Mouse (Mus musculus): ENCODE results near the gene Cbr2.
A peak's percentile ranks its signal among the peaks of the same experiment; 100 is the strongest.
"Not testable (repeated sequence)": the region's sequence is repeated elsewhere in the genome, so short reads cannot be mapped to it uniquely, and the experiment has no call there.

Gene Cbr2

DNA sequence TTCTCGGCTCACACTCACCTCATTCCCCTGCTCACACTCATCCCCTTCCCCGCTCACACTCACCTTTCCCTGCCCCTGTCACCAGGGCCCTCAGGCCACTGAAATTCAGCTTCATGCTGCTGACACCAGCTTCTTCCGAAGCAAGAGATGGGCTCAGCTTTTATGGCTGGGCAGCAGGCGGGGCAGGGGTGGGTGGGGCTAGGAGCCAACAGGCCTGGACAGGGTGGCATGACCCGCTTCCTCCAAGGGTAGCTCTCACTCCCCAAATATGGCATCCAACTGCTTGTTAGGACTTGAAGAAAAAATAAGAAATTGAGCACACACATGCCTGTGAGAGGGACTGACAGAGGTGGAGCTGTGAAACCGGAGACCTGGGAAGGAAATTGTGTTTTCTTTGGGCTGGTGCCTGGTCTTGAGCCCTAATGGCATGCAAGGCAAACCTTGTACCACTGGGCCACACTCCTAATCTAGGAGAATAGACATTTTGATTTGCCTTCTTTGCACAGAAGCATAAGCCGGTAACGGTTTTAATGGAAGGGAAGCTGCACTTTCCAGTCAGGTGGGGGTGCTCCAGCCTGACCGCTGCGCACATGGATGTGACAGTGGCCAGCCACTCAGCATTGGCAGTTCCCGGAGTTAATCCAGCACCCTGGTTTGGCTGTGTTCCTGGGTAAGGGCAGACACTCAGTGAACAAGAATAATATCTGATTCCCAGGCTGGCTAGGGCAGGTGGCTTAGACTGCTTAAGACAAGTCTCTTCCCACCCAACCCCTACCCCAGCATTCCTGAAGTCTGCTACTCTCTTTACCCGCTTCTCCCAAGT lies at the start of gene Cbr2:
Gene Cbr2 (minus strand): TSS at position 257 of the 823 bp plus-strand sequence.
- no peak for DNase-seq (ENCODE audit: low spot score in 2 of 2)

DNA sequence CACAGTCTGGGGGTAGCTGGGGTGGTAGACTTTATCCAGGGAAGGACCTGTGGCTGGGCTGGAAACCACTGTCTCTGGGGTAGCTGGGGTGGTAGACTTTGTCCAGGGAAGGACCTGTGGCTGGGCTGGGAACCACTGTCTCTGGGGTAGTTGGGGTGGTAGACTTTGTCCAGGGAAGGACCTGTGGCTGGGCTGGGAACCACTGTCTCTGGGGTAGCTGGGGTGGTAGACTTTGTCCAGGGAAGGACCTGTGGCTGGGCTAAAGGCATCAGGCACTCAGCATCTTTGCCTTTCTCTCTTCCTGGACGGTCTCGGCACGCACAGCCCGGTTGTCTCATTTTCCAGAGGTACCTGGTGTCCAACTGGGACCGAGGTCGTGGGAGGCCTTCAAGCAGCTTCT lies 49.4 kb upstream of the Cbr2 start:
- DNase-seq (ENCODE audit: low spot score in 2 of 2) = not testable (repeated sequence)

DNA sequence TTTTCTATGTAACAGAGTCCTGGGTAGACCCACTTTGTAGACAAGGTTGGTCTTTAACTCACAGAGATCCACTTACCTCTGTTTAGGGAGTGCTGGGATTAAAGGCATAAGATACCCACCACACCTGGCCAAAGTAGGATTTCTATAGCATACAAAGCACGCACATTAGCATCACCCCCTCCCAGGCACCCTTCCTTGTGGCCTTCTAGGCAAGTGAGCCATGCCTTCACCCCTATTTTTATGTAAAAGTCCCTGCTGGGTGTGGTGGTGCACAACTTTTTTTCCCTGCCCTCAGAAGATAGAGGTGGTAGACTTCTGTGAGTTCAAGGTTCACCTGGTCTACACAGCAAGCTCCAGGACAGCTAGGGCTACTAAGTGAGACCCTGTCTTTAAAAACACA lies 48.0 kb upstream of the Cbr2 start:
- DNase-seq (ENCODE audit: low spot score in 2 of 2) = no peak

- no peak for DNase-seq (ENCODE audit: low spot score in 2 of 2)
Measured at GRCm38 (mm10) chr11:120777123-120777522, 45.2 kb upstream of the Cbr2 start.

DNA sequence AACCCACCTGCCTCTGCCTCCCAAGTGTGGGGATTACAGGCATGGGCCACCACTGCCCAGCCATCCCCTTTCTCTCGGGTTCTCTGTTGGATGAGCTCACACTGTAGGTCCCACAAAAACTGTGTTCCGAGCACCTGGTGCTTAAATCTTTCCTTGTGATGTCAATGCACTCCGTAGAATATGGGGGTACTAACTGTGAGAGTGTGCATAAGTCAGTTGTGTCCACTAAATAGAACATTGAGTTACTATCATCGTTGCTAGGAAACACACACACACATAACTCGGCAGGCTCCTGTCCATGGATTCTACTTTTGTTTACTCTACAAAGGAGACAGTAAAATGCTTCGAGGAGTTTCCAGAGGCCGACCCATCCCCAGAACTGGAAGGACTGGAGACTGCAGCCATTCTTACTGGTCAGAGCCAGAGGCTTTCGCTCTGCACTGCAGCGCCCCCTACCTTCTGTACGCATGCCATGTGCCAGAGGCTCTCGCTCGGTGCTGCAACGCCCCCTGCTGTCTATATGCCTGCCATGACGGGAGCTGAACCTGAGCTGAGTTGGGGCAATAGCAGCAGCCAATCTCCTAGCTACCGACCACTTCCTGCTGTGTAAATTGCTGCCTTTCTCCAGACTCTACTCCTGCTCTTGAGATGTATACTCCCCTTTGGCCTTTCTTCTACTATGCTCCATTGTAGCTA lies 44.0 kb upstream of the Cbr2 start:
- peak; percentile 94 for DNase-seq (ENCODE audit: low spot score in 2 of 2)

DNA sequence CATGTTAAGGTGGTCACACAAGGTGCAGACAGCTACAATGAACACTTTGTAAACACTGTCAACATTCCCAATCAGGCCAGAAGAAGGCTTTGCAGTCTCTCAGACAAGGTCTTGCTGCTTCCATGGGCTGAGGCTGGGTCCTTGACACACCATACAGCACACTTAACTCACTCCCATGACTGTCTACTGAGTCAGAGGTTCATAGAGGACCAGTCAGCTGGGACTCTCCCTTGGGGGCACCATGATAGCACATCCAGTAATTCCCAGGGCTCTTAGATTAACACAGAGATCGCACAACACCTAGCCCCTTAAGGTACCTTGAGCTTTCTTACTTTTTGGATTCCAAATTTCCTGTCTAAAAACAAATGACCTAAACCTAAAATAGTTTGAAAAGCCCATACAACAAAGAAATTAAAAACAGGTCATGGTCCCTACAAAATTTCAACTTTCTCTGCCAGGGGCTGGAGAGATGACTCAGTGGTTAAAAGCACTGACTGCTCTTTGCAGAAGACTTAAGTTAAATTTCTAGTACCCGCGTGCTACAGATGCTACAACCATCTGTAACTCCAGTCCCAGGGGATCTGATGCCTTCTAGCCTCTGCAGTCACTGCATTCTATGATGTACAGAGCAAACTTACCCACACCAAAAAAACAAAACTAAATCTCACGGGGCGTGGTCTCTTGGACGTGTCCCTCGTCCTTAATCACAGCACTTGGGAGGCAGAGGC lies 41.7 kb upstream of the Cbr2 start:
- DNase-seq (ENCODE audit: low spot score in 2 of 2) = no peak

- DNase-seq (ENCODE audit: low spot score in 2 of 2) = no peak
Measured at GRCm38 (mm10) chr11:120772749-120773148, 40.8 kb upstream of the Cbr2 start.

DNA sequence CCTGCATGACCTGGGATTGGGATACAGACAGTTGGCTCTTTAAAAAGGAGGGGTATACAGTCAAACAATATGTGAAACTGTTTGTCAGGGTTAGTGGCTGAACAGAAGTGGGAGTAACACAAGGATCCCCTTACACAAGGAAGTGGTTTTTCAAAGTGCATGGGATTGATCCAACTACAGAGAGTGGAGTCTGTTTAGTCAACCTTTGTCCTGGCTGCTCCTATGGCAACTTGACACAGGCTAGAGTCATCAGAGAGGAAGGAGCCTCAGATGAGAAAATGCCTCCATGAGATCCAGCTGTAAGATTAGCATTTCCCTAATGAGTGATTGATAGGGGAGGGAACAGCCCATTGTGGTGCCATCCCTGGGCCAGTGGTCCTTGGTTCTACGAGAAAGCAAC lies 36.3 kb upstream of the Cbr2 start:
- DNase-seq (ENCODE audit: low spot score in 2 of 2) = no peak

DNA sequence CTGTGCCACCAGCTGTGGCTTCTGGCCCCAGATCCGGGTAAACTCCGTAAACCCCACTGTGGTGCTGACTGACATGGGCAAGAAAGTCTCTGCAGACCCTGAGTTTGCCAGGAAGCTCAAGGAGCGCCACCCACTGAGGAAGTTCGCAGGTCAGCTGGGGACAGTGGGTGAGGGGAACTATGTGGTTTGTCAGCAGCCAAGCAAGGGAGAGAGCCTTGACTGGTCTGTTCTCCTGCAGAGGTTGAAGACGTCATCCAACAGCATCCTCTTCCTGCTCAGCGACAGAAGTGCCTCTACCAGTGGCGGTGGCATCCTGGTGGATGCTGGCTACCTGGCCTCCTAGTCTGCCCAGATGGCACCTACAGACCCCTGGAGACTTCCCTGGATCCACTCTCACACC lies 35.1 kb upstream of the Cbr2 start:
- not testable (repeated sequence) for DNase-seq (ENCODE audit: low spot score in 2 of 2)

DNA sequence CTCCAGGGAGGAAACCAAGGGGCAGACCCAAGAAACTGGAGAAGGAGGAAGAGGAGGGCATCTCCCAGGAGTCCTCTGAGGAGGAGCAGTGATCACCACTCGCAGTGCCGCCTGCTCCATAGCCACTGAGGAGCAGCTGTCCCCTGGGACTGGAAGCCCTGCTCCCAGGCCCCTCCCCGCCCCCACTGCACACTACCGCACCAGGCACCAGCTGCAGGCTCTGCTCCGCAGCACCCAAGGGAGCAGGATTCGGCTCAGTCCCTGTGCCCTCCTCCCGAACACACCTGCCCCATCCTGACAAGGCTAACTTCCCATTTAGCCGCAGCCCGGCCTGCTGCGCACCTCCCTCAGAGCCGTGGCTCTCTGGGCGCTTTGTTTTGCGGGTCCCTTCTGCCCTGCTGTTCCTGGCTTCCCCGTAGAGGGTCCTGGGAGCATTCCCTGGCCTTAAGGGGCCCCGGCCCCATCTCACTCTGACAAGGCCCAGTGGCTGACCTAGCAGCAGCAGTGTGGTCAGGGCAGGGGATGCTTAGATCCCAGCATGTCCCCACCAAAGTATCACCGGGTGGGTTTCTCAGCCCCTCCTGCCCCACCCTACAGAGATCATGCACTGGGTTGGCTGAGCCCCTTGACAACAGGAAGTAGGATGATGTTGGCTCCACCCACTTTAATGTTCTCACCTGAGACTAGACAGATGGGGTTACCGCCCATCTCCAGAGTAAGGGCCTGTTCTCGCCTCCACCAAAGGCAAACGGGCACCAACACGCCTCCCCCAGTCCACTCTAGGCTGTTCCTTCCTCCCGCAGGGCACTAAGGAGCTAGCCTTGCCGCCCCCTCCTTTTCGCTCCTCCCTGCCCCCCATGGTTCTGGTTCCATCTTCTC lies 31.4 kb upstream of the Cbr2 start:
- not testable (repeated sequence) for DNase-seq (ENCODE audit: low spot score in 2 of 2)

- DNase-seq (ENCODE audit: low spot score in 2 of 2) = not testable (repeated sequence)
Measured at GRCm38 (mm10) chr11:120762672-120763041, 30.7 kb upstream of the Cbr2 start, which contains the start of gene Hmga1b. TSS of gene Hmga1b (plus strand) at chr11:120762794.

DNA sequence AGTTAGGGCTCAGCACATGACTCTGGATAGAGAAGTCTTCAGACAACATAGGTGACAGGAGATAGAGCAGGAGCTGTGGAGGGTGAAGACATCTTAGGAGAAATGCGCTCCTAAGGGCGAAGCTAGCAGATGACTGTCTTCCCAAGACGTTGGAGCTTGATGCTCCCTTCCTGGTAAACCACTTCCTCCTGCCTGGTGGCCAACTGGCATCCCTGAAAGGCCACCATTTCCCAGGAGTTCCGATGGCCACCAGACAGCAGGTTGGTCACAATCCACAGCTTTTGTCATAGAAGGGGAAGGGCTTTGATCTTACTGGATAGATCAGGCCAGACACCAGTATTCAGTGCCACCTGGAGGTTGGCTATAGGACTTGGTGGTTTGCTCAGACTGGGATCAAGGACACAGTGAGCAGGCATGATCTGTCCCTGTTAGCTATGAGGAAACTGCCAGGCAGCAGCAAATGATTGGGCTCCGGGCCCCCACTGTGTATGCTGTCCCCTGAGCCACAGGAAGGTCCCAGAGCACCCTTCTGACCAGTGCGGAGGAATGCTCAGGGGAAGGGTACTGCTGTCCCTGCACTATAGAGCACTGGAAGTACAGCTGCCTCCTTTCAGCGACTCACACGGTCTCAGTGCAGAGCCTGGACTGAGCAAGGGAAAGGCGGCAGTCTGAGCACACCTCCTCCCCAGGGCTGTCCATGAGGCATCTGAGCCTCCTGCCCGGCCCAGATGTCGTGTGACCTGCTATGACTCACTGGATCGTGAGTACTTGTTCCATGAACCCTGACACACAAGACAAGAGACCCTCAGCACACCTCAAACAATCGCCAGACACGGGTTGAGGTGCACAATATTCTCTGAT lies 30.1 kb upstream of the Cbr2 start:
- DNase-seq (ENCODE audit: low spot score in 2 of 2) = no peak

DNA sequence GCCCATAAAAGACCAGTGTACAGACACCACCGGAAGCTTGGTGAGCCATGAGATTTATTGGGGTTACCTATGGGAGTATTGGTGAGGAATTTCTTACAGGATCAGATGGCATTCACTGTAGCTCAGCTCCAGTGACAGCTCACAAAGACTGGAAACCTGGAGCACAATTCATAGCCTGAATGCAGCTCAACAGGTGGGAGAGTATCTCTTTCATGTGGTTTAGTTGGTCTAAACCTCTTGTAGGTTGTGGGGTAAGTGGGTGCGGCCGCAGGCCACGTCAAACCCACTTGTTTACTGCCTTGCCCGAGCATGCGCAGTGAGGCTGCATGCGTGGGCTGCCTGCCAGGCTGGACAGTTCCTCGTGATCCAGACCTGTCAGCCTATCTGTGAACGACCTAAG lies 28.3 kb upstream of the Cbr2 start:
- peak; percentile 27 to 45 for DNase-seq (ENCODE audit: low spot score in 2 of 2)

- DNase-seq (ENCODE audit: low spot score in 2 of 2) = no peak
Measured at GRCm38 (mm10) chr11:120751606-120752005, 19.7 kb upstream of the Cbr2 start.

- peak; percentile 51 to 56 for DNase-seq (ENCODE audit: low spot score in 2 of 2)
Measured at GRCm38 (mm10) chr11:120749430-120749829, 17.5 kb upstream of the Cbr2 start.

DNA sequence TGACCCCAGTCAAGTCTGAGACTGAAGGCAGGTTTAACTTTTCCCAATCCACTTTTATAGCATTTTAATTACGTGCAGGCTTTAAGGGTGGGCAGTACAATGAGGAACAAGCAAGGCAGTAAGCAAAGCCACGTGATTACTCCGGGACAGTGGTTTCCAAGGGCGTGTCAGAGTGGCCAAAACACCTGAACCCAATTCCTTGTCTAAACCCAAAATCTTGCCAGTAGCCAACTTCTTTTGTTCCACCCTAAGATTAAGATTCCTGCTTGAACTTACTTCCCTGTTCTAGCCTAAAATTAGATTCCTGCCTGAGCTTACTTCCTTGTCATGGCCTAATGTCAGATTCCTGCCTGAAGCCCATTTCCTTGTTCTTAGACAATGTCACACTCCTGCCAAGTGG lies 16.1 kb upstream of the Cbr2 start:
- DNase-seq (ENCODE audit: low spot score in 2 of 2) = no peak

GRCm38 (mm10) chr11:120744121-120744701 lies 12.3 kb upstream of the Cbr2 start:
- no peak for DNase-seq (ENCODE audit: low spot score in 2 of 2)

- no peak for DNase-seq (ENCODE audit: low spot score in 2 of 2)
Measured at GRCm38 (mm10) chr11:120740981-120741380, 9.1 kb upstream of the Cbr2 start.

- no peak for DNase-seq (ENCODE audit: low spot score in 2 of 2)
Measured at GRCm38 (mm10) chr11:120736424-120736823, 4.5 kb upstream of the Cbr2 start.

- DNase-seq (ENCODE audit: low spot score in 2 of 2) = no peak
Measured at GRCm38 (mm10) chr11:120733521-120733920, 1.6 kb upstream of the Cbr2 start.
